Mouse (Mus musculus) ES-Bruce4 (cell line): ENCODE measurements around the gene Dlgap1. TPM values are rescaled to one million over a fixed set of nuclear protein-coding genes. Genes with fewer than 3 reads are reported as not detected.

Source experiments
- H3K27ac ChIP-seq: 2 replicates; pipeline ENCODE4 v1.5.1; 2012; ENCODE audit warnings: low read length, inconsistent platforms; ENCODE audit not compliant: insufficient read depth
- H3K27me3 ChIP-seq: 2 replicates; pipeline ENCODE4 v1.6.1; 2012; ENCODE audit warnings: mild to moderate bottlenecking, low read length, inconsistent platforms; ENCODE audit not compliant: control insufficient read depth, poor library complexity, insufficient read depth, severe bottlenecking
- H3K36me3 ChIP-seq: 2 replicates; pipeline ENCODE4 v1.6.1; 2012; ENCODE audit warnings: inconsistent platforms, mild to moderate bottlenecking, low read length, moderate library complexity; ENCODE audit not compliant: control insufficient read depth, poor library complexity, insufficient read depth, severe bottlenecking
- H3K4me1 ChIP-seq: one replicate; pipeline ENCODE4 v1.8.1; 2011; ENCODE audit warnings: low read length; ENCODE audit not compliant: control insufficient read depth, insufficient read depth
- H3K4me3 ChIP-seq: 2 replicates; pipeline ENCODE4 v1.5.1; 2011; ENCODE audit warnings: low read depth, mild to moderate bottlenecking, low read length
- H3K9ac ChIP-seq: 2 replicates; pipeline ENCODE4 v1.6.1; 2012; ENCODE audit warnings: low read depth, mild to moderate bottlenecking, inconsistent platforms; ENCODE audit not compliant: poor library complexity, severe bottlenecking
- H3K9me3 ChIP-seq: replicated peaks from 2 replicates; pipeline ENCODE4 v1.6.1; 2012; ENCODE audit warnings: mild to moderate bottlenecking, low read length, inconsistent platforms; ENCODE audit not compliant: control insufficient read depth, poor library complexity, insufficient read depth, severe bottlenecking
- CTCF ChIP-seq: IDR thresholded peaks from one replicate; pipeline ENCODE4 v1.8.1; 2011; ENCODE audit warnings: low read depth, low read length
- EP300 ChIP-seq: IDR thresholded peaks from 2 replicates; pipeline ENCODE4 v1.6.1; 2011; ENCODE audit warnings: low read depth, low read length; ENCODE audit not compliant: insufficient read depth
- POLR2A ChIP-seq: IDR thresholded peaks from one replicate; pipeline ENCODE4 v1.8.1; 2011; ENCODE audit warnings: low read length; ENCODE audit not compliant: insufficient read depth
- polyA plus RNA-seq: library from polyadenylated mRNA; stranded (reverse); fragments of >200 nt; gene quantifications from 2 replicates; pipeline ENCODE4 v1.2.4, GENCODE M21; 2011; ENCODE audit warnings: low read depth; ENCODE audit not compliant: missing spikeins, insufficient read depth, insufficient read length

The Dlgap1 gene
- polyA plus RNA-seq, 1 experiment: 1.2 TPM

DNA sequence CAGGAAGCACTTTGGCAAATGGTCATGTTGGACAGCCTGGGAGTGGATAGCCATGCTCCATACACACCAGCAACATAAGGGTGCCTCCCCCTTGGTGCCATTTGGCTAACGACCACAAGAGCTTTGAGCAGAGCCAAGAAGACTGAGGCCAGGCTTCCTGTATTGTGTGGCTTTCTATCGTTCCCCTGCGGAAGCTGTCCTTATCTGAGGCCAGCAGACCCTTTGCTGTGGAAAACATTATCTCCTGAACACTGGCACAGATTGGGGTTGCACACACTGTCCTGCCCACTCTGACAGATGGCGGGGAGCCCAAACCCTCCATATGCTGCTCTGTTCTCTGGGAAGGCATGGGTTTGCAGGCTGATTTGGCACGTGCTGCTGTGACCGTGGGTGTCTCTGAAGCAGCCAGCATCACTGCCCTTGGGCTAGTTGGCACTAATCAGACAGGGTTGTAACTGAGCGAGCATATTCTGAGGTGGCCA lies 520.0 kb downstream of the Dlgap1 start:
- H3K4me1 ChIP-seq: no peaks in the 10 kb centered on the region
- TF ChIP-seq EP300 (no peak), POLR2A (no peak), CTCF (no peak)
- no peak overlapping the region for H3K9ac ChIP-seq
- H3K36me3 ChIP-seq: no peaks in the 10 kb centered on the region
- no peak overlapping the region for H3K27ac ChIP-seq
- no peaks in the 10 kb centered on the region for H3K27me3 ChIP-seq
- no peaks in the 10 kb centered on the region for H3K9me3 ChIP-seq
- H3K4me3 ChIP-seq: no peak overlapping the region

DNA sequence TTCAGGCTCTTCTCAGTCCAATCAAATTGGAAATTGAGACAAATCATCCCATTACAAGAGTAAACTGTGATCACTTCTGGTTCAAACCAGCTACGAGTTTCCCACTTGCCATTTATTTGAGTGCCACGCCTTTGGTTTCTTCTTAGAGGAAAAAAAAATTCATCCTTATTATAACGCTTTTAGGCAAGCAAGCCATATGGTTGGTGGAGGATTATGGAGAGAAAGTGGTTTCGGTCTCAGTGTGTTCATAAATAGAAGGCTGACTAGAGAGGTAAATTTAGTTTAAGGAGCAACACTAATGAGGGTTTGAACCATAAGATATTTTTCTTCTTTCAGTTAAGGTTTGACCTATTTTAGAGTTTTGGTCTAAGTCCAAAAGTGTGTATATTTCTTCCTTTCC lies 522.7 kb downstream of the Dlgap1 start:
- H3K27me3 ChIP-seq: no peaks in the 10 kb centered on the region
- TF ChIP-seq EP300: no peak
- no peak for TF ChIP-seq CTCF
- no peak for TF ChIP-seq POLR2A
- H3K36me3 ChIP-seq: no peaks in the 10 kb centered on the region
- H3K4me3 ChIP-seq: no peak overlapping the region
- H3K9ac ChIP-seq: no peak overlapping the region
- no peaks in the 10 kb centered on the region for H3K4me1 ChIP-seq
- H3K9me3 ChIP-seq: no peaks in the 10 kb centered on the region
- H3K27ac ChIP-seq: no peak overlapping the region

GRCm38 (mm10) chr17:70494338-70494737 lies 525.5 kb downstream of the Dlgap1 start:
- Histone ChIP-seq H3K27me3 (no peaks in the 10 kb centered on the region), H3K9me3 (no peaks in the 10 kb centered on the region)

GRCm38 (mm10) chr17:70498256-70498655 lies 529.4 kb downstream of the Dlgap1 start:
- no peaks in the 10 kb centered on the region for H3K4me1 ChIP-seq
- H3K4me3 ChIP-seq: no peak overlapping the region
- H3K27ac ChIP-seq: no peak overlapping the region
- no peaks in the 10 kb centered on the region for H3K27me3 ChIP-seq
- H3K9ac ChIP-seq: no peak overlapping the region
- H3K36me3 ChIP-seq: no peaks in the 10 kb centered on the region
- TF ChIP-seq CTCF (no peak), POLR2A (no peak), EP300 (no peak)
- no peaks in the 10 kb centered on the region for H3K9me3 ChIP-seq

More at GRCm38 (mm10) chr17:70494338-70494737, 525.5 kb downstream of the Dlgap1 start:
- H3K4me1 ChIP-seq: no peaks in the 10 kb centered on the region
- H3K36me3 ChIP-seq: no peaks in the 10 kb centered on the region
- no peak overlapping the region for H3K9ac ChIP-seq
- no peak overlapping the region for H3K27ac ChIP-seq
- TF ChIP-seq POLR2A (no peak), EP300 (no peak), CTCF (no peak)
- no peak overlapping the region for H3K4me3 ChIP-seq

GRCm38 (mm10) chr17:70501933-70502332 lies 533.1 kb downstream of the Dlgap1 start:
- H3K9ac ChIP-seq: no peak overlapping the region
- no peaks in the 10 kb centered on the region for H3K27me3 ChIP-seq
- no peaks in the 10 kb centered on the region for H3K36me3 ChIP-seq
- no peaks in the 10 kb centered on the region for H3K9me3 ChIP-seq
- H3K4me1 ChIP-seq: no peaks in the 10 kb centered on the region
- TF ChIP-seq CTCF (no peak), POLR2A (no peak), EP300 (no peak)
- no peak overlapping the region for H3K27ac ChIP-seq
- no peak overlapping the region for H3K4me3 ChIP-seq

DNA sequence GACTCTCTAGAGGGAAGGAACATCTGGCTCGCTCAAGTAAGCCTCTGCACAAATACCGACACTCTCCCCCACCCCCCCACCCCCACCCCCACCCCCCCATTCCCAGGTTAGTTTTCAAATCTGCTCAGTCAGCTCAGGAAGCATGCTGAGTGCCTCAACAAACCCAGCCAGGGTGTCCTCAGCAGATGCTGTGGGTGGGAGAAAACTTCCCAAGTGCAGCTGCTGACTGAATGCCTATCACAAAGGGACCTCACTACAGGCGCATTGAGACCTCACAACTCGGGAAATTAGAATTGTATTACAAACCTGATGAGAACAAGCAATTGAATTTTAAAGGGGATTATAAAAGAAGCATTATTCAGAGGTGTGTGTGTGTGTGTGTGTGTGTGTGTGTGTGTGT lies 538.9 kb downstream of the Dlgap1 start:
- Histone ChIP-seq H3K27ac (no peak overlapping the region), H3K9ac (no peak overlapping the region), H3K4me1 (no peaks in the 10 kb centered on the region), H3K9me3 (no peaks in the 10 kb centered on the region), H3K36me3 (no peaks in the 10 kb centered on the region), H3K27me3 (no peaks in the 10 kb centered on the region), H3K4me3 (no peak overlapping the region)
- TF ChIP-seq POLR2A (no peak), EP300 (no peak), CTCF (no peak)
